Mouse (Mus musculus) kidney, postnatal 25 days (tissue): ENCODE measurements around the gene Psmc3ip.

Experiments
- DNase-seq, 2 experiments: peaks; one replicate each; pipeline ENCODE4 v3.0.0; 2021; ENCODE audit warnings: mixed read lengths in 2 of 2

The Psmc3ip gene

GRCm38 (mm10) chr11:101119131-101119760 is 24.0 kb upstream of the Psmc3ip start:
- DNase-seq, result no peak

GRCm38 (mm10) chr11:101118105-101118504 is 22.9 kb upstream of the Psmc3ip start:
- DNase-seq, result no peak

GRCm38 (mm10) chr11:101115564-101115963 is 20.3 kb upstream of the Psmc3ip start:
- DNase-seq, result no peak

GRCm38 (mm10) chr11:101112186-101112585 is 16.9 kb upstream of the Psmc3ip start:
- DNase-seq, result no peak

- DNase-seq, result no peak
Measured at GRCm38 (mm10) chr11:101111178-101111577, 15.9 kb upstream of the Psmc3ip start.

- DNase-seq, result no peak
Measured at GRCm38 (mm10) chr11:101110708-101111107, 15.5 kb upstream of the Psmc3ip start.

- no peak for DNase-seq
Measured at GRCm38 (mm10) chr11:101109351-101109750, 14.1 kb upstream of the Psmc3ip start.

GRCm38 (mm10) chr11:101103011-101103410 is 7.8 kb upstream of the Psmc3ip start:
- no peak for DNase-seq

GRCm38 (mm10) chr11:101098231-101098630 is 3.0 kb upstream of the Psmc3ip start:
- no peak for DNase-seq

- no peak for DNase-seq
Measured at GRCm38 (mm10) chr11:101094930-101095313, 314 bp downstream of the Psmc3ip start.

GRCm38 (mm10) chr11:101089931-101090330 is 5.3 kb downstream of the Psmc3ip start:
- DNase-seq, result no peak

GRCm38 (mm10) chr11:101087682-101088055 is 7.6 kb downstream of the Psmc3ip start:
- DNase-seq, result peak; percentile 50 to 78

- DNase-seq, result peak; percentile 95 to 97
Measured at GRCm38 (mm10) chr11:101086756-101087681, 8.2 kb downstream of the Psmc3ip start, which contains the start of gene Mlx. Gene Mlx, plus strand, starts transcription at chr11:101087277.

GRCm38 (mm10) chr11:101086323-101086674 is 8.9 kb downstream of the Psmc3ip start:
- DNase-seq, result peak in 1 of 2 experiments; percentile 25

GRCm38 (mm10) chr11:101085617-101086322 is 9.5 kb downstream of the Psmc3ip start:
- peak; percentile 46 to 74 for DNase-seq

- DNase-seq, result no peak
Measured at GRCm38 (mm10) chr11:101084811-101085210, 10.4 kb downstream of the Psmc3ip start.

- peak in 1 of 2 experiments; percentile 59 for DNase-seq
Measured at GRCm38 (mm10) chr11:101084246-101084645, 11.0 kb downstream of the Psmc3ip start.

GRCm38 (mm10) chr11:101083083-101083697 is 12.0 kb downstream of the Psmc3ip start:
- peak; percentile 80 to 87 for DNase-seq

GRCm38 (mm10) chr11:101082208-101083082 is 12.8 kb downstream of the Psmc3ip start, which contains the start of gene Coasy:
Gene Coasy, plus strand, starts transcription at chr11:101082565.
- DNase-seq, result peak; percentile 88 to 94

GRCm38 (mm10) chr11:101081659-101082058 is 13.6 kb downstream of the Psmc3ip start:
- peak in 1 of 2 experiments; percentile 53 for DNase-seq

GRCm38 (mm10) chr11:101080421-101080820 is 14.8 kb downstream of the Psmc3ip start:
- DNase-seq, result no peak

GRCm38 (mm10) chr11:101079746-101080145 is 15.5 kb downstream of the Psmc3ip start:
- peak in 1 of 2 experiments; percentile 49 for DNase-seq
